Mouse (Mus musculus) frontal cortex, postnatal 14 days (tissue): ENCODE results near the gene Slpi.

ENCODE experiments used
- DNase-seq, 2 experiments: peaks; one replicate each; pipeline ENCODE4 v3.0.0; 2022; ENCODE audit warnings: low spot score in 2 of 2

The Slpi gene

GRCm38 (mm10) chr2:164389020-164389419 lies at the start of gene Slpi:
Slpi (minus strand) TSS chr2:164389095.
- peak; percentile 36 to 46 for DNase-seq

DNA sequence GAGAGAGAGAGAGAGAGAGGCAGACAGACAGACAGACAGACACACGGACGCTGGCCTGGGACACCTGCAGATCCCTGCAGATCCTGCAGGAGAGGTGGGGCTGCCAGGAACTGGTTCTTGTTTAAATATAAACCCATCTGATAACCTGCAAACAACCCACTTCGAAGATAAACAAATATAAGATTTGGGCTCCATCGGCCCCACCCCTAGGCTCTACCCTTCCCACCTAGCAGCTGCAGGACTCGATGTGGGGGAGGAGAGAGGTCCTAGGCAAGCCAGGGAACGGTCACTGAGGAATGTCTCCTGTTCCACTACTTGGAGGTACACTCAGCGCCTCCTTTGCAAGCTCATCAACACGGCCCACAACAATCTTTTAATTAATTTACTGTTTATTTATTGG lies 49.4 kb upstream of the Slpi start:
- DNase-seq: no peak

- no peak for DNase-seq
These were observed 48.8 kb upstream of the Slpi start for GRCm38 (mm10) chr2:164437710-164438109.

GRCm38 (mm10) chr2:164436961-164437360 lies 48.1 kb upstream of the Slpi start:
- DNase-seq: no peak

DNA sequence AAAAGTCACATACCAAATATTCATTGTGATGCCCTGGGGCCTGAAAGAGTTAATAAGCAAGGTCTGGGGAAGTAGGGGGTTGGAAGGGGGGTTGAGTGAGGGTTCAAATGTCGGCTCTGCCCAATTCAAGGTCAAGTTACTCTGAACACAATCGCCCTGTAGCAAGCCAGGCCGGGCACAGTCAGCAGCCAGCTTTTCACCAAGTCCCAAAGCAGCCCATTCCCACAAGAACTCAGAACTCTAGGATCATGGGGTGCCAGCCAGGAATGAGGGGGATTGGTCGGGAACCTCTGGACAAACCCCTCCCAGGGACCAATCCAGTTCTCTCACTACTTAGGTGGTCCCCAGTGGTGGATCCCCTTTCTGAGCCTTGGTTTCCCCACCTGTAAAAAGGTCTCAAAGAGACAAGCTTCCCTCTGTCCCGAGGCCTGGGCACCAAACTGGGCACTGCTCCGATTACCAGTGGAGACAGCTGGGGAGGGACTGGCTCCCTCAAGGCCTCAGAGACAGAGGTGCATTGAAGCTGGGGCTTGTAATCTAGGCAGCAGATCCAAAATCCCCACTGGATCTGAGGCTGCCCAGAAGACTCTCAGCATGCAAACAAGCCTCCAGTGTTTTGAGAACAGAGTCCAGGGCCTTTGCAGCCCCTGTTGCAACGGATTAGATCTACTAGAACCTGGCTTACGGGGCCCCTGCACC lies 47.5 kb upstream of the Slpi start:
- peak in 1 of 2 experiments; percentile 27 for DNase-seq

DNA sequence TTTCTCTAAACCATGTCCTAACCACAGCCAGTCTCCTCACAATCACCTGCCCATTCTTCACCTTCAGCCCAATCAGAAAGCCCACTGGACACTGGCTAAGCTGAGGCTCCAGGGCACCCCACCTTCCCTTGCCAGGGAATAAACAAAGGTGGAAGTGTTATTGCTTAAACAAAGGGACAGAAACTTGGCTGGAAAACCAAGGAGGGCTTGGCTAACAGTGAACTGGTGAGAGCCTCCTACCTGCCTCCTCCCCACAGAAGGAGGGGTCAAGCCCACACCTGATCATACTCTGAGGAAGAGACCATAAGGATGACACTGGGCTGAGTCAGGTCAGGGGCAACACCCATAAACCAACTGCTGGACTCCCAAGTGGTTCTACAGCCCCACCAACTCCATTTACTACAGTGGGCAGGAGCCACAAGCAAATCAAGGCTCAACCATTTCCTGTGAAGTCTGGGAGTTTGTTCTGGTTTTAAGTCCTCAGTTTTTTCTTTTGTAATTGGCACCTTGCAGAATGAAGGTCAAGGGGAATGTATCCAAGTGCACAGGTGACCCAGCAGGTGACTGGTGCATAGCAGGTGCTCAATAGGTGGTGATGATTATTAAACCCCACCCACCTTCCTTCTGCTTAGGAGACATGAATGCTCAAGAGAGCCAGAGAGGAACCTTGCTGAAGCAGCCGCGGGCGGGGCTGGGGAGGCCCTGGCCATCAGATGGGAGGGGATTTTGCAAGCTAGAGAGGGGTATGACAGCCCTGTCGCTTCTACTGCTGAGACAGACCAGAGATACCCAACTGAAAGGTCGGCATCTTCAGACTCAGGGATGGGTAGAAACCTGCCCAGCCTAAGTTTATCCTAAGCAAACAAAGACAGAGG lies 46.6 kb upstream of the Slpi start:
- no peak for DNase-seq

DNA sequence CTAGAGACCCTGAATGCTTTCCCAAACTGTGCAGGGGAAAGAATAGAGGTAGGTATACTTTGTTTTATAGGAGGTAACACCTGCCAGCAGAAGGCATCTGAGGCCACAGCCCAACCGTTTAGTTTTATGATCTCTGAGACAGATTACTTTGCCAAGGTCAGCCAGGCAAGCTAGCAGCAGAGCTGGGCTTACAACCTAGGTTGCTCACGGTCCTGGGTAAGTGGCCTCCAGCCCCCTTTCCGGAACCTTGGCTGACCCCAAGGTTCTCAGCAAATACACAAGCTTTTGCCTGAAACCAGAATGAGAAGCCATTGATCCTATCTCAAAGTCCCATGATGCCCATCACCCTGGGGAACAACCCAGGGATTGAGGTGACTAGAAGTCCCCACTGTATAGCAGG lies 45.8 kb upstream of the Slpi start:
- no peak for DNase-seq

GRCm38 (mm10) chr2:164433278-164433895 lies 44.5 kb upstream of the Slpi start:
- DNase-seq: no peak

- no peak for DNase-seq
These were observed 43.8 kb upstream of the Slpi start for GRCm38 (mm10) chr2:164432541-164433191.

DNA sequence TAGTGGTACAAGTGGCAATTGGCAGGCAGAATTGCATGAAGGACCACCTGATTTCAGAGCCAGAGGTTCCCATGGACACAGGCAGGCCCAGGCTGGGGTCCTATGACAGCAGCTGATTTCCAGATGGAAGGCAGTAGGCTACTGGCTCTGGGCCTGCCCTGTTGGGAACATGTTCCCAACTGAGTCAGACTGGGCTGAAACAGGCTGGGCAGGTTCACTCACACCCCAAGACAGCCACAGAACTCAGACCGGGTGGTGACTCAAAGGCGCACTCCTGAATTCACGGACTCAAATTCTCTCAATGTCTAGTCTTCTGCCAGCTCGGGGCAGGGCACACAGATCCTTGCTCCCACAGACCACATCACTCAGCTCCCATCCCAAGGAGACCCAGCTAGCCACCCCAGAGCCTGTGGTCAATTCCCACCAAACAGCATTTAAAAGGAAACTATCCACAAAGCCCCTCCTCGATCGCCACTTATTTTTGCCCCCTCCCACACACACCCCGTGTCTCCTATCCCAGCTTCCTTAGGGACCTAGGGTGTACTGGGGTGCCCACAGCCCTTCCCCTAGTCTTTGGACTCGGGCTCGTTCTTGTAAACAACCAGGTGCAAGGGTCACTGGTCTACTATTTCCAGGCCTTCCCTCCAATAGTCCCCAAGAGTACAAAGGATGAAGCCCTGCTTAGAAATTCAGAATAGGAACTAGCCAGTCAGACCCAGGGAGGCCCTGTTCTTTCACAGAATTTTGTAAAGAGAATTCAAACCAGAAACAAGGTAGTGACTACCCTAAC lies 43.0 kb upstream of the Slpi start:
- no peak for DNase-seq

DNA sequence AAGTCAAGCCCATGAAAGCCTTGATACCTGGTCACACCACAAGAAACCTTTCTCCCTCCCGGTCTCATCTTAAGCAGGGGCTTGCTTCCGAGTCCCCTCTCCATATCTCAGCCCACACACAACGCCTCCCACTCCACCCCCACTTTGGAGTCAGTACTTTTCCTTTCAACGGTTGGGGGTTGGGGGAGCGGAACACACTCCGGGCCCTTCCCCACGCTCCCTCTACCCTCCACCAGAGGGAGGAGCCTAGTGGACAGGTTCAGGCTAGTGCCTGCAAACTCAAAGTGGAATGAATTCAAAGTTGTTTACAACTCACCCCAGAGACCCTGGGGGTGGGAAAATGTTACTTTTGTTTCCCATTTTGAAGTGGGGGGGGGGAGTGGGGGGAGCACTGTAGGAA lies 41.8 kb upstream of the Slpi start:
- no peak for DNase-seq

DNA sequence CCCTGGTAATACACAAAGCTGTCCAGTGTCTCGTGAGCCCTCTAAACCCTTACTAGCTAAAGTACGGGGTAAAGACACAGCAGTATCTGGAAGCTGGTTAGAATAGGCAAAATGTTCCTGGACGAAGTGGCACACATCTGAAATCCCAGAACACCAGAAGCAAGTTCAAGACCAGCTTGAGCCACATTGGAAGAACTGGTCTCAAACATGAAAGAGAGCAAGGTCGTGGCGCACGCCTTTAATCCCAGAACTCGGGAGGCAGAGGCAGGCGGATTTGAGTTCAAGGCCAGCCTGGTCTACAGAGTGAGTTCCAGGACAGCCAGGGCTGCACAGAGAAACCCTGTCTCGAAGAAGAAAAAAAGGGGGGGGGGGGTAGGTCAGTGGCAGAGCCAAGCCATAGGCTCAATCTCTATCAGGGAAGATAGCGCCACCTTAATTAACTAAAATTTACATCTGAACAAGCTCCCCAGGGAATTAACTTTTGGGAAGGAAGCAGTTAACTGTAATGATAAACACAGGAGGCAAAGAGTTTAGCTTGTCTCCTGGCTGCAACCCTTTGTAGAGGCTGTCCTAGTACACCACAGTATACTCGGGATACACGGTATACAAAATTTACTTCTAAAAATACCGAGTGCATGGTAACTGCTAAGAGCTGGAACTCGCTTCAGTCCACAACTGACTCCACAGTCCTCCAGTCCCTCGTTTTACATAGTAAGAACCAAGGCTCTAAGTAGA lies 41.2 kb upstream of the Slpi start:
- no peak for DNase-seq

- DNase-seq: no peak
These were observed 39.6 kb upstream of the Slpi start for GRCm38 (mm10) chr2:164428451-164428850.

- DNase-seq: no peak
These were observed 38.1 kb upstream of the Slpi start for GRCm38 (mm10) chr2:164426952-164427351.

DNA sequence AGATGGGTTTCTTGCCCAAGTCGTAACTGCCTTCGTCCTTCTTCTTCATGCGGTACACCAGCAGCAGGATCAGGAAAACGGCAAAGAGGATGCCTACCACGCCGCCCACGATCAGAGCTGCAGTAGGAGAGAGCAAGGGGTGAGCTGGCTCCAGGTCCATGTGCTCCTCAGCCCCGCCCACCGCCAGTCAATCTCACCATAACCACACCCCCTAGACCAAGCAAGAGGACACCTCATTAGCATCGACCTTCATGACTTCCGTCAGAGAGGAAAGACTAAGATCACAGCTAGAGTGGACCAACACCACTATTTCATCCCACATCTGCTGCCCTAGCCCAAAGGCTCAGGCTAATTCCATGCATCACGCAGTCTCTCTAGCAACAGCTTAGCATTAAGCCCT lies 37.2 kb upstream of the Slpi start:
- DNase-seq: no peak

DNA sequence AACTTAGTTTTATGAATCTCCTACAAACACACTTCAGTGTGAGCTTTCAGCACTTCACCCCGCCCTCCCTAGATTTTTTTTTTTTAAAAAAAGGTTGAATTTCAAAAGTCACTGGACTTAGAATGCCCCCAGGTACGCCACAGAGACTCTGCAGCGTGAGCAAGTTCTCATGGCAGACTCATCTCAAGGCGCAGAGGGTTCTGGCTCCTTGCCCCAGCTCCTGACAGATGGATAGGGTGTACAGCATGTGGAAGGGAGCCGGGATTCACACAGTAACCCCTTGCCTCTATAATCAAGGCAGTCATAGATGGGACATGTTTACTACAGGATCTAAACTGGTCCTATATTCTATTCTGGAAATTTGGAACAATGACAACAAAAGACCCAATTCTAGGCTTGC lies 36.5 kb upstream of the Slpi start:
- DNase-seq: no peak

- no peak for DNase-seq
These were observed 35.5 kb upstream of the Slpi start for GRCm38 (mm10) chr2:164424406-164424805.

DNA sequence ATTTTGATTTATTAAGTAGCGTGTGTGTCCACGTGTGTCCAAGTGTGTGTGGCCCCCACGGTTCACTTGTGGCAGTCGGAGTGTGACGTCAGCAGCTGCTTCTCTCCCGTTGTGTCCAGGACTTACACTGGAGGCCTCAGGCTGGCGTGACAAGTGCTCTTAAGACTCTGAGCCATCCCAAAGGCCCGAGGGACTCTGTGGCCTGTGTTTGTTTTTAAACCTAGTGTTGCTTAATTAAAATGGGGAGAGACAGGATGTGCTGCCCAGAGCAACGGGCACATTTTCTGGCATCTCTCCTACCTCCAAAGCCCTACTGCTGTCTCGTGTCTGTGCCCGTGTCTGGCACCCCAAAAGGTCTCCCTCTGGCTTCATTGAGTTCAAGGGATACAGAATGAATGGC lies 34.6 kb upstream of the Slpi start:
- DNase-seq: no peak

DNA sequence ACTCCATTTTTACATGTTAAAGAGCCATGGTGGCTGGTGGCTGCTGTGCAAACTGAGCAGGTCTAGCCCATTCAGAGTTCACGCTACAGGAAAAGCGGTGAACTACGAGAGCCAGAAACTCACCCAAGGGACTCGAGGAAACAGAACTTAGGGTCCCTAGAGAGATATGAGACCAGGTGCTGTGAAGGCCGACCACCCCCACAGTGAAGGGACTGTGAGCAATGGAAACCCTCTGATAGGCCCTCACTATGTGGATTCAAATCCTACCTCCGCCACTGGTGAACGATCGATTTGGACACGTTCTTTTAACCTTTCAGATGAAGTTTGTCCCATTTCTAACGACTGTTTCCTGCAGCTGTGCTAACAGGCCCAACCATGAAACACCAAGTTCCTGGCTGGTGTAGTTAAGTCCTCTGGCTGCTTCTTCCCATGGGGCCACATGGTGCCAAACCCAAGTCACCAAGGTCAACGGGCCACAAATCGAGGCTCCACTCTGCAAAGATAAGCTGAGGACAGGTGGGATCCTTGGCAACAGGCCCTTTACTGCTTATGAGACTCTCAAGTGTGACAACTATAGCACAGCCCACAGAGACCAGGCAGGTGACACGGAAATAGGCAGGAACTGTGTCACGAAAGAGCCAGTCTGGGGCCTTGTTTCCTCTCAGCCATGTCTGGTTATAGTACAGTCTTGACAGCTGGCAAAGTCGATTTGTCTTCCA lies 33.9 kb upstream of the Slpi start:
- no peak for DNase-seq

GRCm38 (mm10) chr2:164421979-164422378 lies 33.1 kb upstream of the Slpi start:
- no peak for DNase-seq
